Mouse (Mus musculus): ENCODE data around the gene Olfr279.

Olfr279 gene

DNA sequence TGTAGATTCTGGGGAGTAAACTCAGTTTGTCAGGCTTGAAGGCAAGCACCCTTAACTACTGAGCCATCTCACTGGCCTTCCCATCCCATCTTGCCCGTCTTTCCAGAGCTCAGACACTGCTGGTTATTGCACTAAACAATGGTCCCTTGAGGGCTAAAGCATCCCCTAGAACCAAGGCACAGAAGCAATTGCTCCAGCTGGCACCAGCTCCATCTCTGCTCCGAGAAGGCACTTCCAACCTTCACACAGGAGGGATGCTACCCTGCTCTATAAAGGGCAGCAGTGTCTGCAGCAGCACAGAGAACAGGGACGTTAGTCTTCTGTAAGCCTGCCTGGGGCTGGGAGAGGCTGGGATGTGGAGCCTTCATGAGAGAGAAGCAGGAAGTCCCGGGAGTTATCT is at the start of gene Olfr279:
Olfr279 (plus strand) TSS at position 301 of the 400 bp plus-strand sequence.
- in situ Hi-C loops (cut with MboI): no loop called here

- in situ Hi-C loops (cut with MboI): no loop called here
These were observed 47.6 kb upstream of the Olfr279 start for GRCm38 (mm10) chr15:98444561-98444960.

GRCm38 (mm10) chr15:98448521-98448920 is 43.7 kb upstream of the Olfr279 start:
- in situ Hi-C loops (cut with MboI): no loop called here

- in situ Hi-C loops (cut with MboI): no loop called here
These were observed 39.9 kb upstream of the Olfr279 start, which contains the start of gene Olfr281 for GRCm38 (mm10) chr15:98452288-98452687. TSS of gene Olfr281 (plus strand) at chr15:98452588.

GRCm38 (mm10) chr15:98469596-98469995 is 22.6 kb upstream of the Olfr279 start, which contains the start of gene OR5BS1P:
TSS of gene OR5BS1P (plus strand) at chr15:98469896.
- in situ Hi-C loops (cut with MboI): no loop called here

DNA sequence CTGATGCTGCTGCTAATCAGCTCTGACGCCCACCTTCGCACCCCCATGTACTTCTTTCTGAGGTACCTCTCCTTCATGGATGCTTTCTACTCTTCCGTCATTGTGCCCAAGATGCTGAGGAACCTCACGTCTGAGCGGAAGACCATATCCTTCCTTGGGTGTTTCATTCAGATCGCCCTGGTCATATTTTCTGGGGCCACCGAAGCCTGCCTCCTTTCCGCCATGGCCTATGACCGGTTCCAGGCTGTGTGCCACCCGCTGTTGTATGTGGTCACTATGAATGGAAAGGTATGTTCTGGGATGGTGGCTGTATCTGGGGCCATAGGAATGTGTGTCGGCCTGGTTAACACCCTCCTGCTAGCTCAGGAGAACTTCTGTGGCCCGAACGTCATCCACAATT is 20.7 kb upstream of the Olfr279 start:
- in situ Hi-C loops (cut with MboI): no loop called here

GRCm38 (mm10) chr15:98474958-98475357 is 17.2 kb upstream of the Olfr279 start:
- in situ Hi-C loops (cut with MboI): no loop called here

- in situ Hi-C loops (cut with MboI): no loop called here
These were observed 16.8 kb upstream of the Olfr279 start for GRCm38 (mm10) chr15:98475382-98475781.

- in situ Hi-C loops (cut with MboI): no loop called here
These were observed 15.9 kb upstream of the Olfr279 start for GRCm38 (mm10) chr15:98476281-98476680.

- in situ Hi-C loops (cut with MboI): no loop called here
These were observed 12.6 kb upstream of the Olfr279 start for GRCm38 (mm10) chr15:98479568-98480102.

GRCm38 (mm10) chr15:98482701-98483100 is 9.5 kb upstream of the Olfr279 start, which contains the start of gene Lalba:
TSS of gene Lalba (minus strand) at chr15:98482721.
- in situ Hi-C loops (cut with MboI): no loop called here

- in situ Hi-C loops (cut with MboI): no loop called here
These were observed 8.0 kb upstream of the Olfr279 start for GRCm38 (mm10) chr15:98483907-98484886.

DNA sequence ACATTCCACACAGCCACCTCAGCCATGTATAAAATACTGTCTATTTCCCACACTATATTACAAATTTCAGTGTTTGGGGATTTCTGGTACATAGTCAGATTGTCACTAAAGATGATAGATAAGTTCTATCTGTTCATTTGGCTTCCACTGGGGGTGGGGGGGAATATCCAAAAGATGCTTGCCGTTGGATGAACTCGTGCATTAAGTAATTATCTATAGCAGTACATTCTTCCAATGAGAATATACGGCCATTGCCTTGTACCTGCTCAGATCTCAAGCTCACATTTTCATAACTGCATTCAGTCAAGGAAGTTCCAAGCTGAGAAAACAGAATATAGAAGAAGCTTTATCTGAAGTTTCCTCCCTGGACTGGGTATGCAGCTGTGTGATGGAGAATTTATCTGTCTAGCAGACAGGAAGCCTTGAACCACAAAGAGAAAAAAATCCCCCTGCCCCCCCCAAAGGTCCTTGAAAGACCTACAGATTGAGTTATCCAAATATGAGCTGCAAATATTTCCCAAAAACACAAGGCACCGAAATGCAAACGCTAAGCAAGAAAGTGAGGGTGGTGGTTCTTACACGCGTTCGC is 5.7 kb upstream of the Olfr279 start:
- in situ Hi-C loops (cut with MboI): no loop called here

DNA sequence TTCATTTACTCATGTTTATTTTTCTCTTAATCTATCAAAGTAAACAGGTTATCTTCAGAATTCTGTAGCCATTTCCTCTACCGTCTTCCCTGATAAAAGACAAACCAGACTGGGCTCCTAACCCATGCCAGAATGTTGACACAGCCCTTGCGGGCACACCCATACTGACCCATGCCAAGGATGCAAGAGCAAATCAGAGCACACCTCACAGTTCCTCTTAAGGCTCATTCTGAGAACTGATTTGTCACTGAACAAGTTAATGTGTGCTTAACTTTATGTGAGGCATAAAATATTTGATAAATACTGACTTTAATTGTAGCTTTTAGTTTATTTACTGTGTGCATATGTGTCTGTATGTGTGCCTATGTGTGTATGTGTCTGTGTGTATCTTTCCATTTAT is 870 bp upstream of the Olfr279 start:
- in situ Hi-C loops (cut with MboI): no loop called here

DNA sequence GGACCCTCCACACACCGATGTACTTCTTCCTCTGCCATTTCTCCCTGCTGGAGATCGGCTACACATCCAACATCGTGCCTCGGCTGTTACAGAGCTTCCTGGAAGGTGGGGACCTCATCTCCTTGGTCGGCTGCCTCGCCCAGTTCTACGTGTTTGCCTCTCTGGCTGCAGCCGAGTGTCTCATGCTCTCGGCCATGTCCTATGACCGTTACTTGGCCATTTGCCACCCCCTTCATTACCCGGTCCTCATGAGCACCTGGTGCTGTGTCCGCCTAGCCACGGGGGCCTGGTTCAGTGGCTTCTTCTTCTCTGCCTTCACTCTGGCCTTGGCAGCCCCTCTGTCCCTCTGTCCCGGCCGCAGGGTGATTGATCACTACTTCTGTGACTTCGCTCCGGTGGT is 5.4 kb downstream of the Olfr279 start:
- in situ Hi-C loops (cut with MboI): no loop called here

DNA sequence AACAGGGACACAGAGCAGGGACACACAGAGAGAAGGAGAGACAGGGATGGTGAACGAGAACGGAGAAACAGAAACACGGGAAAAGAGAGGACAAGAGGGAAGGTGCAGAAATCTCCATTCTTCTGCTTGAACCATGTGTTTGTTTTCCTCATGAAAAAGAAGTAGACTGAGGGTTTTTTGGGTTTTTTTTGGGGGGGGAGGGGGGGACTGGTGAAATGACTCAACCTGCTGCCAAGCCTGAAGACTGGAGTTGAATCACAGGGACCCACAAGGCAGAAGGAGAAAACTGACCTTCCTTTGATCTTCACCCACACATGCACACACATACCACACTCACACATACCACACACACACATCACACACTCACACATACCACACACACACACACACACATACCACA is 11.1 kb downstream of the Olfr279 start:
- in situ Hi-C loops (cut with MboI): loop anchor here (10.0 kb wide), 1 partner anchor 111 kb away; the partner anchor contains the start of gene Adcy6

GRCm38 (mm10) chr15:98504514-98504913 is 12.3 kb downstream of the Olfr279 start:
- in situ Hi-C loops (cut with MboI): loop anchor here (10.0 kb wide), 1 partner anchor 110 kb away; the partner anchor contains the start of gene Adcy6

GRCm38 (mm10) chr15:98506253-98506957 is 14.2 kb downstream of the Olfr279 start:
- in situ Hi-C loops (cut with MboI): loop anchor here (10.0 kb wide), 1 partner anchor 108 kb away; the partner anchor contains the start of gene Adcy6

GRCm38 (mm10) chr15:98507321-98507720 is 15.1 kb downstream of the Olfr279 start:
- in situ Hi-C loops (cut with MboI): loop anchor here (10.0 kb wide), 1 partner anchor 107 kb away; the partner anchor contains the start of gene Adcy6

- in situ Hi-C loops (cut with MboI): loop anchor here (10.0 kb wide), 1 partner anchor 105 kb away; the partner anchor contains the start of gene Adcy6
These were observed 17.2 kb downstream of the Olfr279 start for GRCm38 (mm10) chr15:98509387-98509786.

Measured in mature B cell (primary cell).